Mouse (Mus musculus) neural tube, embryonic 11.5 days (tissue): Measurements from ENCODE around the gene Rps6ka4. TPM values are rescaled to one million over a fixed set of nuclear protein-coding genes. Genes with fewer than 3 reads are reported as not detected.
A peak's percentile ranks its signal among the peaks of the same experiment; 100 is the strongest.

Experiments
- ATAC-seq: fragments of 200-750 bp; cut with Nextera tagmentation; 2 replicates; pipeline ENCODE4 v1.8.0; 2017; ENCODE audit warnings: moderate number of reproducible peaks, mild to moderate bottlenecking, moderate TSS enrichment, moderate library complexity; ENCODE audit not compliant: insufficient read depth, low FRiP score, low TSS enrichment
- DNase-seq: peaks from one replicate; pipeline ENCODE4 v3.0.0-alpha.2; 2015; ENCODE audit warnings: low spot score
- H3K27ac ChIP-seq: fragments of 300-500 bp; sonication (generic); 2 replicates; pipeline ENCODE4 v1.5.1; 2014; ENCODE audit warnings: low read depth, mild to moderate bottlenecking, low read length
- H3K27me3 ChIP-seq: fragments of 300-500 bp; sonication (generic); 2 replicates; pipeline ENCODE4 v1.6.1; 2014; ENCODE audit warnings: mild to moderate bottlenecking, low read length, mixed read lengths; ENCODE audit not compliant: control insufficient read depth, insufficient read depth
- H3K36me3 ChIP-seq: fragments of 300-500 bp; sonication (generic); 2 replicates; pipeline ENCODE4 v1.6.1; 2014; ENCODE audit warnings: mild to moderate bottlenecking, low read length, moderate library complexity, mixed read lengths; ENCODE audit not compliant: control insufficient read depth, insufficient read depth
- H3K4me1 ChIP-seq: fragments of 300-500 bp; sonication (generic); 2 replicates; pipeline ENCODE4 v1.6.1; 2014; ENCODE audit warnings: low read length, mixed read lengths; ENCODE audit not compliant: control insufficient read depth, insufficient read depth
- H3K4me2 ChIP-seq: fragments of 300-500 bp; sonication (generic); 2 replicates; pipeline ENCODE4 v1.6.1; 2014; ENCODE audit warnings: low read depth, mild to moderate bottlenecking, moderate library complexity
- H3K4me3 ChIP-seq: fragments of 300-500 bp; sonication (generic); 2 replicates; pipeline ENCODE4 v1.5.1; 2014; ENCODE audit warnings: low read depth, low read length
- H3K9ac ChIP-seq: fragments of 300-500 bp; sonication (generic); 2 replicates; pipeline ENCODE4 v1.6.1; 2014; ENCODE audit warnings: mild to moderate bottlenecking, low read length
- H3K9me3 ChIP-seq: fragments of 300-500 bp; sonication (generic); 2 replicates; pipeline ENCODE4 v1.6.1; 2016; ENCODE audit warnings: low read length; ENCODE audit not compliant: control insufficient read depth
- WGBS: fragments of 180-500 bp; shearing (Covaris S2); extraction: QIAGEN DNeasy Blood & Tissue Kit; methylation state at CpG from one replicate; pipeline ENCODE4 v1.1.7; 2014; 5-methylcytosine and 5-hydroxymethylcytosine counted together
- polyA plus RNA-seq: library from polyadenylated mRNA; unstranded; fragments of >200 nt; fragmentation: Nextera tagmentation; extraction: Ambion mirVana; gene quantifications from 2 replicates; pipeline ENCODE4 v1.2.1, GENCODE M21; 2014

Gene Rps6ka4
- polyA plus RNA-seq, 1 experiment from 2014 or later, result 4.7 TPM

- no peak overlapping the region for H3K4me3 ChIP-seq
- H3K36me3 ChIP-seq, result no peaks in the 10 kb centered on the region
- H3K9me3 ChIP-seq, result no peaks in the 10 kb centered on the region
- H3K4me1 ChIP-seq, result peaks cover 4% of the 10 kb centered on the region; the same call in 1 of the 2 replicates
- H3K27me3 ChIP-seq, result peaks cover 55% of the 10 kb centered on the region
- ATAC-seq (no peak), DNase-seq (no peak)
- H3K4me2 ChIP-seq, result no peak overlapping the region
- no peak overlapping the region for H3K27ac ChIP-seq
- WGBS, result 79% methylated on average over 1 of the region's 1 CpGs
- H3K9ac ChIP-seq, result no peak overlapping the region
Observed at GRCm38 (mm10) chr19:6842353-6842752, 1.9 kb upstream of the Rps6ka4 start.

- no peak overlapping the region for H3K4me2 ChIP-seq
Observed at GRCm38 (mm10) chr19:6841292-6841597, 809 bp upstream of the Rps6ka4 start.

GRCm38 (mm10) chr19:6839615-6840474 is 591 bp downstream of the Rps6ka4 start:
- H3K9me3 ChIP-seq, result no peaks in the 10 kb centered on the region
- peak; percentile 31; the same call in 1 of the 2 replicates for ATAC-seq
- H3K4me3 ChIP-seq, result peak overlapping the region; percentile 58
- WGBS, result 2% methylated on average over 46 of the region's 46 CpGs
- H3K4me2 ChIP-seq, result peak overlapping the region; percentile 99
- peak overlapping the region; percentile 66 for H3K9ac ChIP-seq
- H3K27me3 ChIP-seq, result peaks cover 44% of the 10 kb centered on the region
- peaks cover 4% of the 10 kb centered on the region; the same call in 1 of the 2 replicates for H3K4me1 ChIP-seq
- H3K27ac ChIP-seq, result no peak overlapping the region
- H3K36me3 ChIP-seq, result no peaks in the 10 kb centered on the region
- DNase-seq, result peak; percentile 49

More at GRCm38 (mm10) chr19:6841292-6841597, 809 bp upstream of the Rps6ka4 start:
- 16% methylated on average over 3 of the region's 3 CpGs for WGBS
- H3K4me3 ChIP-seq, result no peak overlapping the region
- no peak for DNase-seq
- no peaks in the 10 kb centered on the region for H3K36me3 ChIP-seq
- ATAC-seq, result no peak
- H3K9me3 ChIP-seq, result no peaks in the 10 kb centered on the region
- H3K4me1 ChIP-seq, result peaks cover 4% of the 10 kb centered on the region; the same call in 1 of the 2 replicates
- peaks cover 45% of the 10 kb centered on the region for H3K27me3 ChIP-seq
- H3K27ac ChIP-seq, result no peak overlapping the region
- no peak overlapping the region for H3K9ac ChIP-seq

GRCm38 (mm10) chr19:6832363-6832762 is 8.1 kb downstream of the Rps6ka4 start:
- Histone ChIP-seq H3K27me3 (peaks cover 40% of the 10 kb centered on the region), H3K4me2 (no peak overlapping the region), H3K27ac (no peak overlapping the region), H3K36me3 (no peaks in the 10 kb centered on the region; the same call in 1 of the 2 replicates), H3K9ac (no peak overlapping the region), H3K4me3 (no peak overlapping the region), H3K4me1 (peaks cover 17% of the 10 kb centered on the region), H3K9me3 (no peaks in the 10 kb centered on the region)
- DNase-seq (no peak), ATAC-seq (no peak)
- 91% methylated on average over 8 of the region's 8 CpGs for WGBS

GRCm38 (mm10) chr19:6831331-6831730 is 9.1 kb downstream of the Rps6ka4 start:
- Histone ChIP-seq H3K4me1 (peaks cover 17% of the 10 kb centered on the region), H3K9me3 (no peaks in the 10 kb centered on the region), H3K4me3 (peak overlapping the region; percentile 26), H3K27ac (no peak overlapping the region), H3K4me2 (peak overlapping the region; percentile 46), H3K9ac (peak overlapping the region; percentile 0; the same call in 1 of the 2 replicates), H3K27me3 (peaks cover 40% of the 10 kb centered on the region), H3K36me3 (no peaks in the 10 kb centered on the region; the same call in 1 of the 2 replicates)
- ATAC-seq, result no peak
- DNase-seq, result peak; percentile 29
- 2% methylated on average over 17 of the region's 17 CpGs for WGBS

GRCm38 (mm10) chr19:6830556-6831316 is 9.7 kb downstream of the Rps6ka4 start:
- peak overlapping the region; percentile 0; the same call in 1 of the 2 replicates for H3K9ac ChIP-seq

GRCm38 (mm10) chr19:6829870-6830555 is 10.4 kb downstream of the Rps6ka4 start:
- ATAC-seq, result 0 out of 2 replicates have a peak, but pooled peaks have one; percentile 6
- Histone ChIP-seq H3K27me3 (peaks cover 40% of the 10 kb centered on the region), H3K9me3 (no peaks in the 10 kb centered on the region), H3K4me1 (peaks cover 17% of the 10 kb centered on the region), H3K4me3 (peak overlapping the region; percentile 26), H3K36me3 (no peaks in the 10 kb centered on the region; the same call in 1 of the 2 replicates), H3K4me2 (peak overlapping the region; percentile 46), H3K9ac (no peak overlapping the region), H3K27ac (no peak overlapping the region)
- DNase-seq, result peak; percentile 46
- WGBS, result 1% methylated on average over 46 of the region's 48 CpGs

More at GRCm38 (mm10) chr19:6830556-6831316, 9.7 kb downstream of the Rps6ka4 start:
- no peak for ATAC-seq
- peaks cover 40% of the 10 kb centered on the region for H3K27me3 ChIP-seq
- H3K9me3 ChIP-seq, result no peaks in the 10 kb centered on the region
- H3K4me3 ChIP-seq, result peak overlapping the region; percentile 26
- no peak overlapping the region for H3K27ac ChIP-seq
- H3K4me1 ChIP-seq, result peaks cover 17% of the 10 kb centered on the region
- 2% methylated on average over 38 of the region's 38 CpGs for WGBS
- no peaks in the 10 kb centered on the region; the same call in 1 of the 2 replicates for H3K36me3 ChIP-seq
- peak overlapping the region; percentile 46 for H3K4me2 ChIP-seq
- no peak for DNase-seq

GRCm38 (mm10) chr19:6829069-6829468 is 11.4 kb downstream of the Rps6ka4 start:
- WGBS, result 14% methylated on average over 3 of the region's 3 CpGs
- Histone ChIP-seq H3K4me3 (no peak overlapping the region), H3K36me3 (no peaks in the 10 kb centered on the region; the same call in 1 of the 2 replicates), H3K9ac (no peak overlapping the region), H3K9me3 (no peaks in the 10 kb centered on the region), H3K4me2 (no peak overlapping the region), H3K4me1 (peaks cover 17% of the 10 kb centered on the region), H3K27me3 (peaks cover 40% of the 10 kb centered on the region), H3K27ac (no peak overlapping the region)
- ATAC-seq, result no peak
- DNase-seq, result no peak
